Mouse (Mus musculus) MN1 (cell line): ENCODE data around the gene Gpr137.

Source experiments
- DNase-seq: peaks from one replicate; pipeline ENCODE4 v3.0.0-alpha.2; 2016; ENCODE audit warnings: low spot score

Gene Gpr137

GRCm38 (mm10) chr19:6941372-6942248 lies 670 bp downstream of the Gpr137 start, which contains the start of gene Bad:
Gene Bad, plus strand, starts transcription at chr19:6941861.
- peak; percentile 89 for DNase-seq

- peak; percentile 31 for DNase-seq
These were observed 1.6 kb downstream of the Gpr137 start for GRCm38 (mm10) chr19:6940396-6941351.

- DNase-seq: no peak
These were observed 2.9 kb downstream of the Gpr137 start for GRCm38 (mm10) chr19:6939106-6940002.

- peak; percentile 27 for DNase-seq
These were observed 4.5 kb downstream of the Gpr137 start for GRCm38 (mm10) chr19:6937541-6938465.

GRCm38 (mm10) chr19:6936299-6936698 lies 6.0 kb downstream of the Gpr137 start:
- no peak for DNase-seq

- no peak for DNase-seq
These were observed 7.9 kb downstream of the Gpr137 start, which contains the start of gene Kcnk4 for GRCm38 (mm10) chr19:6934195-6934977. Gene Kcnk4, minus strand, starts transcription at chr19:6934515.

GRCm38 (mm10) chr19:6933436-6934194 lies 8.7 kb downstream of the Gpr137 start:
- no peak for DNase-seq

- no peak for DNase-seq
These were observed 9.2 kb downstream of the Gpr137 start for GRCm38 (mm10) chr19:6933102-6933435.

GRCm38 (mm10) chr19:6932018-6932417 lies 10.3 kb downstream of the Gpr137 start:
- no peak for DNase-seq

GRCm38 (mm10) chr19:6931002-6931401 lies 11.3 kb downstream of the Gpr137 start:
- no peak for DNase-seq

- no peak for DNase-seq
These were observed 14.2 kb downstream of the Gpr137 start for GRCm38 (mm10) chr19:6928080-6928479.

GRCm38 (mm10) chr19:6926559-6927255 lies 15.6 kb downstream of the Gpr137 start:
- no peak for DNase-seq

- no peak for DNase-seq
These were observed 16.5 kb downstream of the Gpr137 start for GRCm38 (mm10) chr19:6925611-6926329.

GRCm38 (mm10) chr19:6925307-6925573 lies 17.0 kb downstream of the Gpr137 start, which contains the start of gene Catsperz:
Gene Catsperz, minus strand, starts transcription at chr19:6925380.
- no peak for DNase-seq

GRCm38 (mm10) chr19:6924461-6925306 lies 17.6 kb downstream of the Gpr137 start:
- peak; percentile 63 for DNase-seq

GRCm38 (mm10) chr19:6922901-6923735 lies 19.2 kb downstream of the Gpr137 start:
- no peak for DNase-seq
